Mouse (Mus musculus) MEL (cell line): Measurements from ENCODE around the gene Tspan4. TPM values are rescaled to one million over a fixed set of nuclear protein-coding genes. Genes with fewer than 3 reads are reported as not detected.

ENCODE experiments used
- DNase-seq: peaks from one replicate; pipeline ENCODE4 v3.0.0; 2011; ENCODE audit warnings: low read depth, low spot score
- H3K27ac ChIP-seq: 2 replicates; pipeline ENCODE4 v1.5.1; 2012; ENCODE audit warnings: low read depth, mild to moderate bottlenecking, control low read depth, low read length, moderate library complexity; ENCODE audit not compliant: control insufficient read depth
- H3K27me3 ChIP-seq, 2 experiments: fragments of 150-350 bp in 1 of 2; sonication (generic) in 1 of 2; 2 replicates each; pipeline ENCODE4 v1.6.1; 2012; ENCODE audit warnings: low read length in 2 of 2, mild to moderate bottlenecking in 2 of 2, improper control_type of control experiment in 1 of 2, moderate library complexity in 1 of 2; ENCODE audit not compliant: insufficient read depth in 2 of 2, control insufficient read depth in 1 of 2
- H3K36me3 ChIP-seq, 2 experiments: 2 replicates each; pipeline ENCODE4 v1.6.1; 2012 to 2014; ENCODE audit warnings: low read length in 2 of 2, improper control_type of control experiment in 1 of 2, inconsistent platforms in 1 of 2, mild to moderate bottlenecking in 1 of 2; ENCODE audit not compliant: insufficient read depth in 2 of 2, control insufficient read depth in 1 of 2
- H3K4me1 ChIP-seq, 2 experiments: fragments of 150-350 bp in 1 of 2; sonication (generic) in 1 of 2; 2 replicates each; pipeline ENCODE4 v1.6.1; 2012; ENCODE audit warnings: low read length in 2 of 2, improper control_type of control experiment in 1 of 2, mild to moderate bottlenecking in 1 of 2; ENCODE audit not compliant: insufficient read depth in 2 of 2, control insufficient read depth in 1 of 2
- H3K4me3 ChIP-seq, 2 experiments: fragments of 150-350 bp in 1 of 2; sonication (generic) in 1 of 2; 2 replicates each; pipeline ENCODE4 v1.5.1; 2012; ENCODE audit warnings: low read depth in 2 of 2, low read length in 2 of 2, mild to moderate bottlenecking in 2 of 2, moderate library complexity in 2 of 2, control low read depth in 1 of 2, improper control_type of control experiment in 1 of 2; ENCODE audit not compliant: control insufficient read depth in 1 of 2, insufficient read depth in 1 of 2
- H3K79me2 ChIP-seq: 2 replicates; pipeline ENCODE4 v1.6.1; 2012; ENCODE audit warnings: mild to moderate bottlenecking, low read length, moderate library complexity; ENCODE audit not compliant: control insufficient read depth, poor library complexity, insufficient read depth
- H3K9ac ChIP-seq: 2 replicates; pipeline ENCODE4 v1.6.1; 2012; ENCODE audit warnings: low read depth, mild to moderate bottlenecking, control low read depth, low read length, moderate library complexity; ENCODE audit not compliant: control insufficient read depth, poor library complexity, severe bottlenecking
- H3K9me3 ChIP-seq: fragments of 150-350 bp; sonication (generic); replicated peaks from 2 replicates; pipeline ENCODE4 v1.6.1; 2012; ENCODE audit warnings: mild to moderate bottlenecking, low read length, improper control_type of control experiment, moderate library complexity; ENCODE audit not compliant: insufficient read depth
- EP300 ChIP-seq, 2 experiments: IDR thresholded peaks; 2 replicates each; pipeline ENCODE4 v1.6.1; 2011; ENCODE audit warnings: improper control_type of control experiment in 2 of 2, low read length in 2 of 2, low read depth in 1 of 2, mild to moderate bottlenecking in 1 of 2
- NELFE ChIP-seq: IDR thresholded peaks from 2 replicates; pipeline ENCODE4 v1.6.1; 2011; ENCODE audit warnings: low read depth, low read length, improper control_type of control experiment
- TBP ChIP-seq: IDR thresholded peaks from 2 replicates; pipeline ENCODE4 v1.8.0; 2011; ENCODE audit warnings: low read depth, low read length, improper control_type of control experiment
- polyA plus RNA-seq, 2 experiments: library from polyadenylated mRNA; stranded (reverse) in 1 of 2; unstranded in 1 of 2; fragments of >175 nt in 1 of 2; fragments of >200 nt in 1 of 2; gene quantifications; 2 replicates each; pipeline versions ENCODE4 v1.2.1 to v1.2.4; 2012; ENCODE audit warnings: low replicate concordance in 2 of 2, low read depth in 1 of 2; ENCODE audit not compliant: insufficient read length in 2 of 2, insufficient read depth in 1 of 2, missing spikeins in 1 of 2
- total RNA-seq: library from RNA; depleted of rRNA; stranded (reverse); fragments of 300-350 nt; gene quantifications from 2 replicates; pipeline ENCODE4 v1.2.3, GENCODE M21; 2012; rRNA removed

Gene Tspan4
- total and polyA plus RNA-seq, 3 experiments: 97.9 to 110 TPM; not detected in 1

GRCm38 (mm10) chr7:141542588-141542987 is 67.5 kb downstream of the Tspan4 start:
- H3K9me3 ChIP-seq: no peaks in the 10 kb centered on the region
- TF ChIP-seq NELFE (no peak), TBP (0 out of 2 replicates have a peak, but pooled peaks have one; percentile 19), EP300 (IDR thresholded peaks at IDR 0.05; ENCODE audit: low read depth in 1 of 2, low read length in 2 of 2) (no peak)
- TF ChIP-seq, all 39 proteins: peak for 1
- no peaks in the 10 kb centered on the region for H3K27me3 ChIP-seq
- H3K4me1 ChIP-seq: peaks cover 5 to 18% of the 10 kb centered on the region in 2 experiments; a peak in 3 of 4 replicates
- no peak for DNase-seq
- H3K9ac ChIP-seq: no peak overlapping the region
- H3K4me3 ChIP-seq: no peak overlapping the region
- H3K27ac ChIP-seq: no peak overlapping the region
- peaks cover 0 to 13% of the 10 kb centered on the region in 2 experiments; a peak in 2 of 4 replicates for H3K36me3 ChIP-seq
- H3K79me2 ChIP-seq: peaks cover 15% of the 10 kb centered on the region

Other genes starting within 250 kb of the Tspan4 start
- 65.0 and 66.1 TPM in 2 replicates for gene Phrf1, start 246.5 kb upstream of the Tspan4 start, total RNA-seq
- 1,000 to 10,000 TPM in 1 of 2 experiments, 10 to 100 TPM in 1; 91.2 to 1,029 TPM for gene Phrf1, start 246.5 kb upstream of the Tspan4 start, polyA plus RNA-seq
- gene Irf7, start 208.8 kb upstream of the Tspan4 start, total RNA-seq: 0.52 and 1.9 TPM in 2 replicates
- 1 to 10 TPM in 1 of 2 experiments, not detected in 1; 2.0 TPM for gene Irf7, start 208.8 kb upstream of the Tspan4 start, polyA plus RNA-seq
- not detected in 2 replicates for gene Cdhr5, start 198.5 kb upstream of the Tspan4 start, total RNA-seq
- gene Cdhr5, start 198.5 kb upstream of the Tspan4 start, polyA plus RNA-seq: not detected
- gene Sct, start 196.1 kb upstream of the Tspan4 start, total RNA-seq: not detected in 2 replicates
- not detected for gene Sct, start 196.1 kb upstream of the Tspan4 start, polyA plus RNA-seq
- not detected in 2 replicates for gene Drd4, start 183.2 kb upstream of the Tspan4 start, total RNA-seq
- gene Drd4, start 183.2 kb upstream of the Tspan4 start, polyA plus RNA-seq: not detected
- gene Deaf1, start 147.6 kb upstream of the Tspan4 start, total RNA-seq: 9.8 and 13.2 TPM in 2 replicates
- gene Deaf1, start 147.6 kb upstream of the Tspan4 start, polyA plus RNA-seq: 10 to 100 TPM in 1 of 2 experiments, not detected in 1; 91.1 TPM
- gene Tmem80, start 147.5 kb upstream of the Tspan4 start, total RNA-seq: 12.2 and 12.3 TPM in 2 replicates
- 10 to 100 TPM in 1 of 2 experiments, not detected in 1; 27.7 TPM for gene Tmem80, start 147.5 kb upstream of the Tspan4 start, polyA plus RNA-seq
- 0.46 TPM in 1 of 2 replicates, not detected in the other for gene Eps8l2, start 136.4 kb upstream of the Tspan4 start, total RNA-seq
- under 1 TPM in 1 of 2 experiments, not detected in 1; 0.10 TPM for gene Eps8l2, start 136.4 kb upstream of the Tspan4 start, polyA plus RNA-seq
- gene Taldo1, start 83.0 kb upstream of the Tspan4 start, total RNA-seq: 415 and 498 TPM in 2 replicates
- 100 to 1,000 TPM in 1 of 2 experiments, not detected in 1; 298 TPM for gene Taldo1, start 83.0 kb upstream of the Tspan4 start, polyA plus RNA-seq
- gene Gatd1, start 61.1 kb upstream of the Tspan4 start, total RNA-seq: 21.0 and 21.6 TPM in 2 replicates
- 10 to 100 TPM in 1 of 2 experiments, not detected in 1; 35.9 TPM for gene Gatd1, start 61.1 kb upstream of the Tspan4 start, polyA plus RNA-seq
- not detected in 2 replicates for gene Cend1, start 45.7 kb upstream of the Tspan4 start, total RNA-seq
- gene Cend1, start 45.7 kb upstream of the Tspan4 start, polyA plus RNA-seq: not detected
- gene Slc25a22, start 37.3 kb upstream of the Tspan4 start, total RNA-seq: 17.7 and 23.8 TPM in 2 replicates
- 10 to 100 TPM in 1 of 2 experiments, not detected in 1; 46.0 TPM for gene Slc25a22, start 37.3 kb upstream of the Tspan4 start, polyA plus RNA-seq
- gene Pidd1, start 31.2 kb upstream of the Tspan4 start, total RNA-seq: 5.0 and 6.4 TPM in 2 replicates
- gene Pidd1, start 31.2 kb upstream of the Tspan4 start, polyA plus RNA-seq: 10 to 100 TPM in 1 of 2 experiments, not detected in 1; 27.2 TPM
- gene Rplp2, start 27.9 kb upstream of the Tspan4 start, total RNA-seq: 3,188 and 3,690 TPM in 2 replicates
- 1,000 to 10,000 TPM in 1 of 2 experiments, not detected in 1; 3,503 TPM for gene Rplp2, start 27.9 kb upstream of the Tspan4 start, polyA plus RNA-seq
- gene Pnpla2, start 20.0 kb upstream of the Tspan4 start, total RNA-seq: 8.3 and 9.9 TPM in 2 replicates
- 10 to 100 TPM in 1 of 2 experiments, not detected in 1; 38.6 TPM for gene Pnpla2, start 20.0 kb upstream of the Tspan4 start, polyA plus RNA-seq
- 0.59 and 0.73 TPM in 2 replicates for gene Cracr2b, start 14.1 kb upstream of the Tspan4 start, total RNA-seq
- 1 to 10 TPM in 1 of 2 experiments, not detected in 1; 6.9 TPM for gene Cracr2b, start 14.1 kb upstream of the Tspan4 start, polyA plus RNA-seq
- gene Cd151, start 7.8 kb upstream of the Tspan4 start, total RNA-seq: 38.9 and 40.6 TPM in 2 replicates
- 10 to 100 TPM in 1 of 2 experiments, not detected in 1; 86.6 TPM for gene Cd151, start 7.8 kb upstream of the Tspan4 start, polyA plus RNA-seq
- gene Polr2l, start 108 bp upstream of the Tspan4 start, total RNA-seq: 110 and 114 TPM in 2 replicates
- 10 to 100 TPM in 1 of 2 experiments, not detected in 1; 82.4 TPM for gene Polr2l, start 108 bp upstream of the Tspan4 start, polyA plus RNA-seq
- 36.1 and 36.3 TPM in 2 replicates for gene Chid1, start 64.6 kb downstream of the Tspan4 start, total RNA-seq
- gene Chid1, start 64.6 kb downstream of the Tspan4 start, polyA plus RNA-seq: 10 to 100 TPM in 1 of 2 experiments, not detected in 1; 46.7 TPM
- gene Ap2a2, start 86.9 kb downstream of the Tspan4 start, total RNA-seq: 59.5 and 60.6 TPM in 2 replicates
- 10 to 100 TPM; 34.7 to 67.9 TPM for gene Ap2a2, start 86.9 kb downstream of the Tspan4 start, polyA plus RNA-seq
- 0.04 TPM in 1 of 2 replicates, not detected in the other for gene Muc6, start 180.1 kb downstream of the Tspan4 start, total RNA-seq
- gene Muc6, start 180.1 kb downstream of the Tspan4 start, polyA plus RNA-seq: under 1 TPM in 1 of 2 experiments, not detected in 1; 0.19 TPM
- not detected in 2 replicates for gene Muc2, start 215.1 kb downstream of the Tspan4 start, total RNA-seq
- under 1 TPM in 1 of 2 experiments, not detected in 1; 0.04 TPM for gene Muc2, start 215.1 kb downstream of the Tspan4 start, polyA plus RNA-seq